Mouse (Mus musculus) left cerebral cortex, adult 18-20 months (tissue): ENCODE results near the gene Slc39a11. TPM values are rescaled to one million over a fixed set of nuclear protein-coding genes. Genes with fewer than 3 reads are reported as not detected.

Source experiments
- DNase-seq, 2 experiments: peaks; one replicate each; pipeline ENCODE4 v3.0.0; 2021 to 2022; ENCODE audit warnings: low spot score in 2 of 2, mixed read lengths in 1 of 2
- total RNA-seq, 2 experiments: library from RNA; stranded (reverse); gene quantifications; 2 replicates each; pipeline ENCODE4 v1.2.3; 2021

Slc39a11 gene
- total RNA-seq, 2 experiments from 2014 or later: 13.9 to 15.3 TPM

- no peak for DNase-seq
These were observed 390.0 kb downstream of the Slc39a11 start for GRCm38 (mm10) chr11:113259712-113260382.

GRCm38 (mm10) chr11:113258016-113258415 lies 391.9 kb downstream of the Slc39a11 start:
- DNase-seq: no peak

GRCm38 (mm10) chr11:113254653-113255052 lies 395.2 kb downstream of the Slc39a11 start:
- DNase-seq: no peak

- no peak for DNase-seq
These were observed 396.7 kb downstream of the Slc39a11 start for GRCm38 (mm10) chr11:113253169-113253568.

- DNase-seq: no peak
These were observed 398.7 kb downstream of the Slc39a11 start for GRCm38 (mm10) chr11:113251172-113251571.

- DNase-seq: no peak
These were observed 403.4 kb downstream of the Slc39a11 start for GRCm38 (mm10) chr11:113246475-113246874.

- no peak for DNase-seq
These were observed 404.2 kb downstream of the Slc39a11 start for GRCm38 (mm10) chr11:113245666-113246065.

GRCm38 (mm10) chr11:113234432-113234831 lies 415.4 kb downstream of the Slc39a11 start:
- no peak for DNase-seq

GRCm38 (mm10) chr11:113232049-113232448 lies 417.8 kb downstream of the Slc39a11 start:
- DNase-seq: no peak

- DNase-seq: no peak
These were observed 419.3 kb downstream of the Slc39a11 start for GRCm38 (mm10) chr11:113230410-113231132.

- DNase-seq: no peak
These were observed 424.1 kb downstream of the Slc39a11 start for GRCm38 (mm10) chr11:113225748-113226147.

GRCm38 (mm10) chr11:113223756-113224323 lies 426.0 kb downstream of the Slc39a11 start:
- no peak for DNase-seq

GRCm38 (mm10) chr11:113221267-113222195 lies 428.3 kb downstream of the Slc39a11 start:
- DNase-seq: no peak

GRCm38 (mm10) chr11:113220649-113221048 lies 429.2 kb downstream of the Slc39a11 start:
- DNase-seq: no peak

- no peak for DNase-seq
These were observed 435.1 kb downstream of the Slc39a11 start for GRCm38 (mm10) chr11:113214741-113215140.

- no peak for DNase-seq
These were observed 437.4 kb downstream of the Slc39a11 start for GRCm38 (mm10) chr11:113212390-113213025.

GRCm38 (mm10) chr11:113209220-113209878 lies 440.5 kb downstream of the Slc39a11 start:
- DNase-seq: no peak

- DNase-seq: no peak
These were observed 441.3 kb downstream of the Slc39a11 start for GRCm38 (mm10) chr11:113208521-113209072.

- no peak for DNase-seq
These were observed 441.9 kb downstream of the Slc39a11 start for GRCm38 (mm10) chr11:113207966-113208365.

- DNase-seq: no peak
These were observed 443.8 kb downstream of the Slc39a11 start for GRCm38 (mm10) chr11:113206099-113206498.
